Mouse (Mus musculus): Measurements from ENCODE around the gene Bex4. TPM values are rescaled to one million over a fixed set of nuclear protein-coding genes. Genes with fewer than 3 reads are reported as not detected.

The Bex4 gene
- polyA plus RNA-seq, 1 experiment = 9.5 TPM

- H3K4me3 ChIP-seq (replicated peaks) = no peak overlapping the region
- H3K27me3 ChIP-seq (replicated peaks) = peaks cover 10% of the 10 kb centered on the region
- no peaks in the 10 kb centered on the region for H3K36me3 ChIP-seq (replicated peaks; ENCODE audit: low read length)
- no peak for TF ChIP-seq GATA1 (IDR thresholded peaks at IDR 0.05; ENCODE audit: borderline replicate concordance, low read length)
- TF ChIP-seq FLI1 (IDR thresholded peaks at IDR 0.05; ENCODE audit: low read length) = no peak
- H3K9me3 ChIP-seq = no peaks in the 10 kb centered on the region
- H3K4me1 ChIP-seq = no peaks in the 10 kb centered on the region
Measured at GRCm38 (mm10) chrX:136180897-136181553, 42.2 kb downstream of the Bex4 start.

GRCm38 (mm10) chrX:136183107-136183506, 44.3 kb downstream of the Bex4 start:
- Histone ChIP-seq H3K9me3 (no peaks in the 10 kb centered on the region), H3K4me1 (no peaks in the 10 kb centered on the region), H3K27me3 (replicated peaks) (peaks cover 10% of the 10 kb centered on the region), H3K4me3 (replicated peaks) (no peak overlapping the region), H3K36me3 (replicated peaks; ENCODE audit: low read length) (no peaks in the 10 kb centered on the region)
- TF ChIP-seq FLI1 (IDR thresholded peaks at IDR 0.05; ENCODE audit: low read length) = no peak
- no peak for TF ChIP-seq GATA1 (IDR thresholded peaks at IDR 0.05; ENCODE audit: borderline replicate concordance, low read length)

Other genes with a start within 250 kb of the Bex4 start
- gene Arxes2, start 145.2 kb upstream of the Bex4 start, polyA plus RNA-seq (2012; ENCODE audit: insufficient read depth, low replicate concordance) = 3.4 TPM in 1 of 2 replicates, not detected in the other
- gene Arxes1, start 105.6 kb upstream of the Bex4 start, polyA plus RNA-seq (2012; ENCODE audit: insufficient read depth, low replicate concordance) = 0.81 TPM in 1 of 2 replicates, not detected in the other
- gene Bex2, start 70.8 kb upstream of the Bex4 start, polyA plus RNA-seq (2012; ENCODE audit: insufficient read depth, low replicate concordance) = 1.1 TPM in 1 of 2 replicates, not detected in the other
- not detected in 2 replicates for gene Nxf3, start 53.7 kb upstream of the Bex4 start, polyA plus RNA-seq (2012; ENCODE audit: insufficient read depth, low replicate concordance)
- 25.8 TPM in 1 of 2 replicates, not detected in the other for gene Tceal8, start 33.3 kb downstream of the Bex4 start, polyA plus RNA-seq (2012; ENCODE audit: insufficient read depth, low replicate concordance)
- gene Tceal5, start 64.9 kb downstream of the Bex4 start, polyA plus RNA-seq (2012; ENCODE audit: insufficient read depth, low replicate concordance) = 0.58 and 2.3 TPM in 2 replicates
- not detected in 2 replicates for gene Tceal7, start 75.8 kb downstream of the Bex4 start, polyA plus RNA-seq (2012; ENCODE audit: insufficient read depth, low replicate concordance)
- 12.7 TPM in 1 of 2 replicates, not detected in the other for gene Bex1, start 76.5 kb downstream of the Bex4 start, polyA plus RNA-seq (2012; ENCODE audit: insufficient read depth, low replicate concordance)
- gene Tceal9, start 106.1 kb downstream of the Bex4 start, polyA plus RNA-seq (2012; ENCODE audit: insufficient read depth, low replicate concordance) = 4.2 and 79.7 TPM in 2 replicates
- 46.6 and 242 TPM in 2 replicates for gene Bex3, start 131.3 kb downstream of the Bex4 start, polyA plus RNA-seq (2012; ENCODE audit: insufficient read depth, low replicate concordance)

Data from megakaryocyte, embryonic 14.5 days (primary cell).